Mouse (Mus musculus): Measurements from ENCODE around the gene Gm10318.

The Gm10318 gene

DNA sequence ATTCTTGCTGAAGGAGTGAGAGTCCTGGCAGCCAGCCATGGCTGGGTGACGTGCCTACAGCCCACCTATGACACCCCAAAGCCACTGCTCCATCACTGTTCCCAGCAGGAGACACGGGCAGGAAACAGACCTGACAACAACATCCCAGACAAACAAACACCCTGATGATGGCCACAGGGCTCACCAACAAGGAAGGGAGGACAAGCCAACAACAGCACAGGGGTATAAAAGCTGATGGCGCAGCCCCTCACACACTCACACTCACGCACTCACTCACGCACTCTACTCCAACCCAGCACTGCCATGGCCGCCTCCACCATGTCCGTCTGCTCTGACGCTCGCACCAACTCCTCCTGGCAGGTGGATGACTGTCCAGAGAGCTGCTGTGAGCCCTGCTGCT lies at the start of gene Gm10318:
Gene Gm10318, plus strand, starts transcription at position 301 of the 400 bp plus-strand sequence.
- DNase-seq (ENCODE audit: extremely low read depth, low read depth, low spot score), result no peak

DNA sequence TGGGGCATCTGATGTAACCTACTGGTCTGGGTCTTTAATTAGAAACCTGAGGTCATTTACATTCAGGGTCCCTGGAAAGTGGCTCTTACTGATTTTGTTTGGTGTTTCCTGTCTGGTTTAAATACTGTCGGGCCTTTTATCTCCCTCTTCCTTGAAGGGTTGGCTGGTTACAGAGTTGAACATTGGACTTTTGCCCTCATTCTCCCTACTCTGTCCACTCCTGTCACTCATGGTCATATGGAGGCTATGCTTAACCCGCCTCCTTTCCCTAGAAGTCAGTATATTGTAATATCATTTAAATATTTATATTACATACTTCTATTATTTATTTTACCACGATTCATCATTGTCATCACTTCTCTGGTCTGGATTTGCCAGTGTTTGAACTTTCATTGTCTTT lies 48.6 kb upstream of the Gm10318 start:
- no peak for DNase-seq (ENCODE audit: extremely low read depth, low read depth, low spot score)

DNA sequence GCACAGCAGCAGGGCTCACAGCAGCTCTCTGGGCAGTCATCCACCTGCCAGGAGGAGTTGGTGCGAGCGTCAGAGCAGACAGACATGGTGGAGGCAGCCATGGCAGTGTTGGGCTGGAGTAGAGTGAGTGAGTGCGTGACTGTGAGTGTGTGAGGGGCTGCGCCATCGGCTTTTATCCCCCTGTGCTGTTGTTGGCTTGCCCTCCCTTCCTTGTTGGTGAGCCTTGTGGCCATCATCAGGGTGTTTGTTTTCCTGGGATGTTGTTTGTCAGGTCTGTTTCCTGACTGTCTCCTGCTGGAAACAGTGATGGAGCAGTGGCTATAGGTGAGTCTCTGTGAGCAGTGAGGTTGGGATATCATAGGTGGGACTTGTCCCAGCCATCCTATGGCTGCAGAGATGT lies 40.9 kb upstream of the Gm10318 start, which contains the start of gene Gm9507:
Gene Gm9507, minus strand, starts transcription at position 101 of the 400 bp plus-strand sequence.
- DNase-seq (ENCODE audit: extremely low read depth, low read depth, low spot score), result no peak

DNA sequence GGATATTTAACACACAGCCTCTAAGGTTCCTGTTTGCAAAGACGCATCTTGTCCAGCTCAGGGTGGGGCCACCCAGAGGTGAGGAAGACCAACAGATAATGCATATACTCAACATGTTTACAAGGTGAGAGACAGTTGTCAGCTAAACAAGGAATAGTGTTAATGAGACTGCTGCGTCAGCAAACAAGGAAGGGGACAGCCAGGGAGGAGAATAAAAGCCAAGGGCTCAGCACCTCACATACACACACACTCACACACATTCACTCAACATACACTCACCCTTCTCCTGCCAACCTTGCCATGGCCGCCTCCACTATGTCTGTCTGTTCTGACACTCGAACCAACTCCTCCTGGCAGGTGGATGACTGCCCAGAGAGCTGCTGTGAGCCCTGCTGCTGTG lies 38.3 kb upstream of the Gm10318 start, which contains the start of gene Gm2696:
Gene Gm2696, plus strand, starts transcription at position 301 of the 400 bp plus-strand sequence.
- no peak for DNase-seq (ENCODE audit: extremely low read depth, low read depth, low spot score)

DNA sequence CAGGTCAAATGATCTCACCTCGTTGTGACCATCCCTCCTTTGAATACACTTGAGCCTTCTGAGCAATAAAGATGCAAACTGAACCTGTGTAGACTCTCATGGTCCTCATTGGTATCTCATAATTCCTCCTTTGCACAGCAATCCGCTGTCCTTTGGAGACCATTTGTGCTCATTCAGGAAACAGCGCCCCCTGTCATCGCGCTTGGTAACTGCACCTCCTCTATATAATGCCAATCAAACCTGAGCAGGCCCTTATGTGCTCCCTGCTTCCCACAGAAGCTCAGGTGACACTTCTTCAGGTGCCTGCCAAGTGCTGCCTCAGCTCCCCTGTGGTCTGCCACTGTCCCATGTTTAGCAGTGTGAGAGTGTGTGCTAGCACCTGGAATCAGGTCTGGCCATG lies 37.1 kb upstream of the Gm10318 start:
- DNase-seq (ENCODE audit: extremely low read depth, low read depth, low spot score), result no peak

GRCm38 (mm10) chr10:77818523-77818922 lies 34.1 kb upstream of the Gm10318 start:
- no peak for DNase-seq (ENCODE audit: extremely low read depth, low read depth, low spot score)

DNA sequence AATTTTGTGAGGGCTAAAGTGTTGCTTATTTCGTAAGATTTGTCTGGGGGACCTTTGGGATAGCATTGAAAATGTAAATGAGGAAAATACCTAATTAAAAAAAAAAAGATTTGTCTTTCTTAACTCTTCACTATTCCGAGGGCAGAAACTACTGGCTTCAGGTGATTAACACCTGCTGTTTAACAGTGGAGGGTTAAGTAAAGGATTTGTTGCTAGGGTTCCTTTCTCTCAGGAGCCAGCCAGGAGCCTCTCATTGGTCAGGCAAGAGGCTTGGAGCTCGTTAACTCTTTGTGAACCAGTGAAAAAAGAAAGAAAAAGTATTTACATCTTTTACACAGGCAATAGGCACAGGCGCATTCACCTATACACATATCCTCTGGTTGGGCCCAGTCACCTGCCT lies 33.5 kb upstream of the Gm10318 start:
- no peak for DNase-seq (ENCODE audit: extremely low read depth, low read depth, low spot score)

- no peak for DNase-seq (ENCODE audit: extremely low read depth, low read depth, low spot score)
Measured at GRCm38 (mm10) chr10:77826951-77827350, 25.7 kb upstream of the Gm10318 start, which contains the start of gene Krtap10-4. TSS of gene Krtap10-4 (minus strand) at chr10:77827095.

- DNase-seq (ENCODE audit: extremely low read depth, low read depth, low spot score), result no peak
Measured at GRCm38 (mm10) chr10:77835647-77836046, 17.0 kb upstream of the Gm10318 start, which contains the start of gene Krtap10-10. TSS of gene Krtap10-10 (plus strand) at chr10:77835947.

DNA sequence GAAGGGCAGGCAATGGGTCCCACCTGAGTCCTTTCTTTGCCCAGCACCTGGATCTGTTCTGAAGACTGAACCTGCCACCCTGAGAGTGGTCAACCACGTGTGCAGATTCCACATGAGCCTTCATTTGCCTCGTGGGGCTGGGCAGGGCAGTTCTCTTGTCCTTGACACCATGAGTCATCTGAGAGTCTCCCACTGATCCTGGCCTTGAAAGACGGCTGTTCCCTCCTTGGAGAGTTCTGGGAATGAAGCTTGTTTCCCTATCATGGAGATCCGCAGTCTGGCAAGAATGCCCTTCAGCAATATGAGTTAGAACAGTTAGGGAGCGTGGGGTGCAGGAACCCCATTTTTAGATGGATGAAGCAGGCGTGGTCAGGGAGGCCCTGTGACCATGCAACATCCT lies 13.7 kb upstream of the Gm10318 start:
- no peak for DNase-seq (ENCODE audit: extremely low read depth, low read depth, low spot score)

- DNase-seq (ENCODE audit: extremely low read depth, low read depth, low spot score), result no peak
Measured at GRCm38 (mm10) chr10:77846503-77846902, 6.2 kb upstream of the Gm10318 start, which contains the start of gene Gm36176. TSS of gene Gm36176 (plus strand) at chr10:77846803.

DNA sequence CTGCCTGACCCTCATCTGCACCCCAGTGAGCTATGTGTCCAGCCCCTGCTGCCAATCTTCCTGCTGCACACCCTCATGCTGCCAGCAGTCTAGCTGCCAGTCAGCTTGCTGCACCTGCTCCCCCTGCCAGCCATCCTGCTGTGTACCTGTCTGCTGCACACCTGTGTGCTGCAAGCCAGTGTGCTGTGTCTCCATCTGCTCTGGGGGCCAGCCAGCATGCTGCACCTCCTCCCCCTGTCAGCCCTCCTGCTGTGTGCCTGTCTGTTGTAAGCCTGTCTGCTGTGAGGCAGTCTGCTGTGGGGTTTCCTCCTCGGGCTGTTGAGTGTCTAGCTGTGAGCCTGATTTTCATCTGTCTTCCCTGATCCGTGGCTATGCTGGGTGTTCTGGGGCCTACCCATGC lies 5.7 kb upstream of the Gm10318 start:
- no peak for DNase-seq (ENCODE audit: extremely low read depth, low read depth, low spot score)

DNA sequence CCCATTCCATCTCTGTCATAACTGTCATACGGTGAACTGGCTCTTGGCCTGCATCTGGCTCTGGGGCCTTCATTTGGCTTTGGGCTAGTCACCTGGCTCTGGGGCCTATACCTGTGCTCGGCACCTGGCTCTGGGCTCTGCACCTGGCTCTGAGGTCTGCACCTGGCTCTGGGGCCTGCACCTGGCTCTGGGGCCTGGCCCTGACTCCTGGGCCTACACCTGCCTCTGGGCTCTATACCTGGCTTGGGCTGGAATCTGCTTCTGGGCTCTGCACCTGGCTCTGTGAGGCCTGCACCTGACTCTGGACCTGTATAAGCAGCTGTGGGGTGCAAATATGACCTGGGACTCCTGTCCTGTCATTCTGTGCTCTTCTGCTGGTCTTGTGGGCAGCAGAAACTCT lies 5.1 kb upstream of the Gm10318 start:
- DNase-seq (ENCODE audit: extremely low read depth, low read depth, low spot score), result no peak

GRCm38 (mm10) chr10:77861675-77862074 lies 9.0 kb downstream of the Gm10318 start, which contains the start of gene Gm3285:
TSS of gene Gm3285 (plus strand) at chr10:77861975.
- no peak for DNase-seq (ENCODE audit: extremely low read depth, low read depth, low spot score)

DNA sequence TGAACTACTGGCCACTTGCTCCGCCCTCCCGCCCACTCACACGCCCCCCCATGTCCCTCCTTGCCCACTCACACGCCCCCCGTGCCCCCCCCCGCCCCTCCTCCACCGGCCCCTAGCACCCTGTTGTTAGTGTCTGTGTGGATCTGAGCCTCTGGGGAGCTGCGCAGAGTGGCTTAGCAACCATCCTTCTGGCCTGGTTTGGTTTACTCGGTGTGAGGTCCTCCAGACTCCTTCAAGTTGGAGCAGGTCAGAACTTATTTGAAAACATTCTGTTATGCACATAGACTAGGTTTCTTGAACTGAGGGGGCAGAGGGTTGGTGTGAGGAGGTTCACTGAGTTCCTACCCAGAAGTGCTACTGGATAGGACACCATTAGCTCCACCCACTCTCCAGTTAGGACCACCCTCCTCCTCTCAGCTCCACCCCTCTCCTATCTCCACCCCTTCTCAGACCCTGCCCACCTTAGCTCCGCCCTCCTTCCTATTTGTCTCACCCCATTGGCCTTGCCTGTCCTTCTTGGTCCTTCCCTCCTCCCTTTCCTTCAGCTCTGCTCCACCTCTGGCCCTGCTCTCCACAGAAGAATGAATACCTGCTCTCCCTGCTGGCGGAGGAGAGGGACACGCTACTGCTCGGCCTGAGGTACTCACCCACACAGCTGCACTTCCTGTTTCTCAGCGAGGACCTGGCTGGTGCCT lies 11.6 kb downstream of the Gm10318 start:
- DNase-seq (ENCODE audit: extremely low read depth, low read depth, low spot score), result peak; percentile 63

DNA sequence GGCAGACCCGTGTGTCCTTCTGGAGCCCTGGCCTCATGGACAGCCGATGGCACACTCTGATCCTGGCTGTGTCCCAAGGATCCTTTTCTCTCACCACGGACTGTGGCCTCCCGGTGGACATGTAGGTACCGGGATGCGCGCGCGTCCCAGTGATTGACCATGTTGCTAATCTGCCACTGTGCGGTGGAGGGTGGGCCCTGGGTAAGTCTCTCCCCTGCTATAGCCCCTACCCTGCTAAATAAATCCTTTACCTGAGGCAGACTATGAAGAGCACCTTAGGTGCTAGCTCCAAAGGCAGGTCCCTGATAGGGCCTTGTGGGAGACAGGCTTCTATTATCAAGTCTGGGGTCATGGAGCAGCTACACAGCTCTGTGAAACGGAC lies 12.1 kb downstream of the Gm10318 start:
- DNase-seq (ENCODE audit: extremely low read depth, low read depth, low spot score), result no peak

DNA sequence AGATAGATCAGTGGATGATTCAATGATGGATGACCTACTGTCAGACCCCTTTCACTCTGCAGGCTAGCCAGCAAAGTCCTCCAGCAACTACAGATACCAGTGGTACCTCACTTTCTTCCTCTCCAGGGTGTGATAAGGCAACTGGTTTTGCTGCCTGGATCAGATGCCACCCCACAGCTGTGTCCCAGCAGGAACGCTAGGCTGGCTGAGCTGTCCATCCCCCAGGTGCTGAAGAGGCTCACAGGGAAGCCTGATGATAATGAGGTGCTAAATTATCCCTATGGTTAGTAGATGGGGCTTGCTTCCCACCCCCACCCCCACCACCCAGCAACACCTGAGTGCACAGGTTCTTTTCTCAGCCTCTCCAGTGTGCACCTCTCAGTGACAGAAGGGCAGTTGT lies 14.9 kb downstream of the Gm10318 start:
- no peak for DNase-seq (ENCODE audit: extremely low read depth, low read depth, low spot score)

GRCm38 (mm10) chr10:77869651-77870050 lies 17.0 kb downstream of the Gm10318 start:
- DNase-seq (ENCODE audit: extremely low read depth, low read depth, low spot score), result no peak

DNA sequence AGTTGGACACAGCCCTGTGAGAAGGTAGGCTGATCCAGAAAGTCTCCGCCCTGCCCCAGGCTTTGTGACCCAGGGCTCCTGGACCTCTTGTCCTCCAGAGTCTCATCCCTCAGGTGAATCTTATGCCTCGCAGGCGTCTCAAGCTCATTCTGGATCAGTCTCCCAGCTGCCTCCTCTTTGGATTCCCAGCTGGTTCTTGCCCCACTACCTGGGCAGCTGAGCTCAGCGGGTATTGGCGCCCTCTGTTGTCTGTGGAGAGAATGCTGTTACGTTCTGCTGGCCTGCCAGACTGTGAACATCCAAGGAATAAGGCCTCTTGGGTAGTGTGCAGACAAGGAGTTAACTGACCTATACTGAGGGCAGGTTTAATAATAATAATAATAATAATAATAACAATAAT lies 26.3 kb downstream of the Gm10318 start:
- no peak for DNase-seq (ENCODE audit: extremely low read depth, low read depth, low spot score)

DNA sequence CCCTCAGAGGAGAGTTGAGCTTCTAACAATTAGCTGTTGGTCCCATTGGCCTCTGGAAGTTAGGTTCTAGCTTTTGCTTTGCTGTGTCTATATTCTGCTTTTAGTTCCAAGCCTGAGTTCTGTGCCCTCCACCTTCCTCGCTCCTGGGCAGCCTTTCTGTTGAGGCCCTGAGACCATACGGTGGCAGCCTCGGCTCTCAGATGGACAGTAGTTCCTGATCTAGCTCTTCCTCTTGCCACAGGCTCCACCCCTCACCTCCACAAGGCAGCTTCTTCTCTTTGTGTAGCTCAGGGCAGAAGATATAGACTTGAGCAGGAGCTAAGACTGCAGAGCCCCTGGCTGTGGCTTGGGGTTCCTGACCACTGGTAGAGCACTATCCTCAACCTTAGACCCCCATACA lies 27.6 kb downstream of the Gm10318 start:
- no peak for DNase-seq (ENCODE audit: extremely low read depth, low read depth, low spot score)

DNA sequence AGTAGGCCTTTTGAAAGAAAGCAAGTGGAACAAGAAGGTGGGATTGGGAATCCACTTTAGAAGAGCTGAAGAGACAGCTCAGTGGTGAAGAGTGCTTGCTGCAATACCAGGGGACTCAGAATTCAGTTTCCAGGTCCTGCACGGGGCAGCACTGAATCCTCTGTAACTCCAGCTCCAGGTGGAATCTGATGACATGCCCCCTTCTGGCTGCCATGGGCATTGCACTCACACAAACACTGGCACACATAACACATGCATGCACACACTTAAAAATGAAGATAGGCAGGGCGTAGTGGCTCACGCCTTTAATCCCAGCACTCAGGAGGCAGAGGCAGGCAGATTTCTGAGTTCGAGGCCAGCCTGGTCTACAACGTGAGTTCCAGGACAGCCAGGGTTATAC lies 29.9 kb downstream of the Gm10318 start:
- no peak for DNase-seq (ENCODE audit: extremely low read depth, low read depth, low spot score)

DNA sequence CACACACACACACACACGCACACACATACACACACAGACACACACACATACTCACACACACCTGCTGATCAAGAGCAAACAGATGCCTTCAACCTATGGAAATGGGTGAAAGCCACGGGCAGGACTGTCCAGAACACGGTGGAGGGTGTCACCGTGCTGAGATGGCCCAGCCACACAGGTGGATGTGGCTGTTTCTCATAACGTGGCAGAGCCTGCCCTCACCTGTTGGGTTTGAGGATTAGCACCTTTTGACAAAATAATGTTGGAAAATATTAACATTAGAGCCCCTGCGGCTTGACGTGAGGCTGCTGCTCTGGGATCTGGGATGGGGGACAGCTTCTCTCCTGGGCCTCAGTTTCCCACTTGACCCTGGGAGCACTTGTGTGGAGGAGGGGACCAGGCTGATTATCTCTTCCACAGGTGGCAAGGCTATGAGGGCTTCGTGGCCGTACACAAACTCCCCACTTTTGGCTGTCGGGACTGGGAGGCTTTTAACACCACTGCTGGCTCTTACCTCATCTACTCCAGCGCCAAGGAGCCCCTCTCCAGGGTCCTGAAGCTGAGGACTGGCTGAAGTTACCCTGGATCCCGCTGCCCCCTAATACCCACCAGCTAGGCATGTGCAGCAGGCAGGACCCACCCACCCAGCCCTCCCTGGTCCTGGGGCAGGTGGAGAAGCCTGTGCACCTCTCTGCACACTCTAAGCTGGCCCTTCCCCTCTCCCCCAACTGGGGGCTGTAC lies 33.5 kb downstream of the Gm10318 start:
- DNase-seq (ENCODE audit: extremely low read depth, low read depth, low spot score), result no peak

Measured in fat pad, adult 2 months (tissue).